Mouse (Mus musculus): Measurements from ENCODE around the gene Lct.
A peak's percentile ranks its signal among the peaks of the same experiment; 100 is the strongest.
"Not testable (repeated sequence)": the region's sequence is repeated elsewhere in the genome, so short reads cannot be mapped to it uniquely, and the experiment has no call there.

Lct gene

GRCm38 (mm10) chr1:128295717-128296528, 32.2 kb downstream of the Lct start:
- no peak for DNase-seq (ENCODE audit: low spot score in 2 of 2)

GRCm38 (mm10) chr1:128295296-128295695, 32.8 kb downstream of the Lct start:
- DNase-seq (ENCODE audit: low spot score in 2 of 2) = no peak

DNA sequence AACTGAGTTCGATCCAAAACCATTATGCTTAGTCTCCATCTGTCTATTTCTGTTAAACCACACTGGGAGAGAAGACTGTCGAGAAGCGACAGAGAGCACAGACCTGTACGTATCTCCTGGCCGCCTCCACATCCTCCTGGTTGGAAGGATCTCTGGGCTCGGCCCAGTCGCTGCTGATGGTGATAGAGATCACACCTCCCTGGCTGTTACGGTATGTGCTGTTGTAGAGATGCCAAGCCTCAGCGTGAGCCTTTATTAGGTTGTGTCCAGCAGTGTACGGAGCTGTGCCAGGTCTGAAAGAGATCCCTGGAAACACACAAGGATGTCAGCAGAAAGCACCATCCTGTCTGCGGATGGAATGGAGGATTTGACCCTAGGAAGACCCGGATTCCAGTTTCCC, 34.6 kb downstream of the Lct start:
- no peak for DNase-seq (ENCODE audit: low spot score in 2 of 2)

DNA sequence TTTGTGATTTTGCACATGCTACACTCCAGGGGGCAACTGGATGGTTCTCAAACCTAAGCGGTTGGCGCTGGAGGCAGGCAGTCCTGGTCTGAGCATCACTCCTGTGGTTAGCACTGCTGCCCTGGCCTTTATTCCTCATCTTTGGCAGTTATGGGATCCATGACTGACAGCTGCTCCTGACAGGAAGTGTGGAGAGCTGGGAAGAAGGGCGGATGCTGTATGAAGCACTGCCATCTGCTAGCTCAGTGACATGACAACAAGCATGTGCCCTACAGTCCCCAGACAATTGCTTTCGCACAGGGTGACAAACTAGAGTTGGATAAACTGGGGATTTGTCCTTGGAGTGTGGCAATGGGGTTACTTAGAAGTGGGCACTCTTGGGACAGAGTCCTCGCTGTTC, 37.8 kb downstream of the Lct start:
- DNase-seq (ENCODE audit: low spot score in 2 of 2) = no peak

- no peak for DNase-seq (ENCODE audit: low spot score in 2 of 2)
These were observed 43.0 kb downstream of the Lct start for GRCm38 (mm10) chr1:128285136-128285535.

DNA sequence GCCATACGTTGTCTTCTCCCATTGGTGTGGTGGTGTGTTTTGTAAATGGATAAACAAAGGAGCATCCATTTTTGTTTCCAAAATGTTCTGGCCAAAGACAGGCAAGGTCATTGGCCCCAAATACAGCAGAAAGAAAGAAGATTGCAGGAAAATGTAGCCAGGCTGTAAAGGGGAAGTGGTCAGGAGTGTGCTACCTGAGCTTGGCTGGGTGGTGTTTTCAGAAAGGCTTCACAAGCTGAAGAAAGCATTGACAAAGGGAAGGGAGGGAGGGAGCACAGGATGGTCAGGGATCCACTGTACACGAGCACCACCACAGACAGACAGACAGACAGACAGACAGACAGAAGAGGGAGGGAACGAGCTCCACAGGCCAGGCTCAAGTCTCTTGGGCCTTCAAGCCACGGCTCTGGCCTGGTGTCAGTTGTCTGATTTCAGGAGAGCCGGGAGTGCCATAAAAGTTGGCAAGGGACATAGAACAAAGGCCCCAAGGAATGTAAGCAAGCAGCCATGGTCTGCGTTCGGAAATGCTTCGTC, 43.9 kb downstream of the Lct start:
- no peak for DNase-seq (ENCODE audit: low spot score in 2 of 2)

GRCm38 (mm10) chr1:128282924-128283323, 45.2 kb downstream of the Lct start:
- no peak for DNase-seq (ENCODE audit: low spot score in 2 of 2)

DNA sequence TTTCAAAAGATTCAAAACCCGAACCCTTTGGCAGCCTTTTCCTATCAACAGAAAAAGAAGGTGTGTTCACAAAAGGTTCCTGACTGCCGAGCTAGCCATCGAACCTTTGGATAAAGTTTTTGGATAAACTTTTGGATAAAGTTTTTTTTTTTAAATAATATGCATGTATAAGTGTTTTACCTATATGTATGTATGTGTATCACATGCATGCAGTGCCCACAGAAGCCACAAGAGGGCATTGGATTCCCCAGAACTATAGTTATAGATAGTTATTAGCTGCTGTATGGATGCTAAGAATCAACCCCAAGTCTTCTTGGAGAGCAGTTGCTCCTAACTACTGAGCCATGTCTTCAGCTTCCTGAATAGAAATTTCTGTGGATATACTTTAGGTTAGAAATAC, 46.4 kb downstream of the Lct start:
- no peak for DNase-seq (ENCODE audit: low spot score in 2 of 2)

- no peak for DNase-seq (ENCODE audit: low spot score in 2 of 2)
These were observed 49.6 kb downstream of the Lct start for GRCm38 (mm10) chr1:128278563-128278962.

GRCm38 (mm10) chr1:128275908-128276307, 52.2 kb downstream of the Lct start:
- no peak for DNase-seq (ENCODE audit: low spot score in 2 of 2)

- no peak for DNase-seq (ENCODE audit: low spot score in 2 of 2)
These were observed 57.4 kb downstream of the Lct start for GRCm38 (mm10) chr1:128270731-128271130.

GRCm38 (mm10) chr1:128267061-128267460, 61.1 kb downstream of the Lct start:
- not testable (repeated sequence) for DNase-seq (ENCODE audit: low spot score in 2 of 2)

DNA sequence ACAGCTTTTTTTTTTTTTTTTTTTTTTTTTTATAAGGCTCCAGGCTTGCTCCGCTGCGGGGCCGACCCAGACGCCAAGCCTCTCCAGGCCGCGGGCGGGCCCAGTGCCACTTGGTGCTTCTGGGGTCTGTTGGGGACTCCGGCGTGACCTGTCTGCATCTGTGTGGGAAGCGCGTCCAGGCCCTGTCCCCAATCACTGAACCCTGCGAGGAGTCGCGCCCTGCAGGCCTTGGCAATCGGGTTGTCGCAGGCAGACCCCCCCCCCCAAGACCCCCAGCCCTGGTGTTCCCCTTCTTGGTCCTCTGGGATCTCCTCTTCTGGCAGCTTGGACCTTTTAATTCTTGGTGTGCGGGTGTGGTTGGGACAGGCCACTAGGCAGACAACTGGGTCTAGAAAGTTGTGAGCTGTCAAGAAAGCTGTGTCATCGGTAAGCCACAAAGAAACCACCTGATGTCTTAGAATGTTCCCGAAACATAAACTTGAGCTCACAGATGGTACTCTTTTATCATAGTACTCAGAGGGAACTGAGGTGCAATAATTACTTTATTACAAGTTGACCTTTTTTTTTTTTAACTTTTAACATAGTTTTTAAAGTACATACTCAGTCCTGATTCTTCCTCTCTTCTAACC, 83.3 kb downstream of the Lct start:
- DNase-seq (ENCODE audit: low spot score in 2 of 2) = no peak

DNA sequence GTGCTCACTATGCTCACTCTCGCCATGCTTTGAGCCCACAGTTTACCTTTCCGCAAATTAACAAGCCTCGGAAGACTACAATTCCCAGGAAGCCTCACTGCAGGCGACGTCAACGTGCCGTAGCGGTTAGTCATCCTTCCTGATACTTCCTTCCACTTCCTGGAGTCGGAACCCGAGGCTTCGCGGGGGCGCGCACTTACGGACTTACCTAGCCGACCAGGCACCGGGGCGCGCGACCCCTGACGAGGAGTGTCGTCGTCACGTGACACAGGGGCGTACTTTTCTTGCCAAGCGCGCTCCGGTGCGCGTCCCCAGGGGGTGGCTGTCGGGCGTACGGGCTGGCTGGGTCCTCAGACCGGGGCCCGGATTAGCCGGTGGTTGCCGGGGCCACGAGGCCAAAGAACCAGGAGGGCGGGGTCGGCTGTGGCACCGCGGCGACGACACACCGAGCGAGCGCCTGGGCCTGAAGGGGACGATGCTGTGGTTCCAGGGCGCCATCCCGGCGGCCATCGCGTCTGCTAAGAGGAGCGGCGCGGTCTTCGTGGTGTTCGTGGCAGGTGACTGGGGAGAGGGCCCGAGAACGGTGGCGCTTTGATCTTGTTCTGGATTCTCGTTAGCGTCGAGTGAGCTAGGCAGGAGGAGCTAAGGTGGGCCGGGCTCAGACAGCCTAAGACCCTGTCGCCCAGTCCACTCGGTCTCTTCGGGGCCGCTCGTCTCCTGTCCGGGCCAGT, 84.0 kb downstream of the Lct start:
- DNase-seq (ENCODE audit: low spot score in 2 of 2) = peak; percentile 95 to 97

DNA sequence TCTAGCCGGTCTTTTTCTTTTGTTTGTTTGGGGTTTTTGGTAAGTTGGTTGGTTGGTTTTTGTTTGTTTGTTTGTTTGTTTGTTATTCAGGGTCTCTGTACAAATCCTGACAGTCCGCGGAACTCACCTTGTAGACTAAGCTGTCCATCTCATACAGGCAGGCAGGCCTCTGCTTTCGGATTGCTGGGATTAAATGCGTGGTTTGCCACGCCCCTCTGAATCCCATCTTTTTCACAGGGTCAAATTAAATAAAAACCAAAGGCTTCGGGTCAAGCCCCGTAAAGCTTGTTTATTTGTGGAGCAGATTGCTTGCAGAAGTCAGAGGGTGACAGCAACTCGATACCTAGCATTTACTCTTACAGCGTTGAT, 84.5 kb downstream of the Lct start, which contains the start of gene Ubxn4:
Ubxn4 (plus strand) TSS at position 338 of the 369 bp plus-strand sequence.
- DNase-seq (ENCODE audit: low spot score in 2 of 2) = no peak

DNA sequence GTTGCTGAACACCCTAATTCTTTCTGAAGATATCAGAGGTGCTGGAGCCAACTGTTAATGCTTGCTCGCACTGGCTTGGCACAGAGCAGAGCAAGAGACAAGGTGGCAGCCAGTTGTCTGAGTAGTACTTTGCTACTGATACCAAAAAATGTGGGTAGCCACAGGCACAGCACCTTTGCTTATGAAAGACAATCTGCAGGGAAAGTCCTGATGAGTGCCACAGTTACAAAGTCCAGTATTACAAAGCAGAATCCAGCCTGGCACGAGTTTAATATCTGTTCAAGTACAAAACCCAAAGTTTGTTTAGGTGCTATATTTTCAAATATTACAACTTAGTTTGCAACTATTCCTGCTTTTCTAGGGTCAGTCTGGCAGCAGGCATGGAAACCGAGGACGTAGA, 92.9 kb downstream of the Lct start:
- DNase-seq (ENCODE audit: low spot score in 2 of 2) = no peak

Data from right cerebral cortex, adult 2 months (tissue).